Mouse (Mus musculus) heart, embryonic 11.5 days (tissue): ENCODE results near the gene Fndc3b. TPM values are rescaled to one million over a fixed set of nuclear protein-coding genes. Genes with fewer than 3 reads are reported as not detected.

Experiments used
- ATAC-seq: fragments of 200-750 bp; cut with Nextera tagmentation; replicated peaks from 2 replicates; pipeline ENCODE4 v1.8.0; 2017; ENCODE audit warnings: moderate library complexity; ENCODE audit not compliant: insufficient number of reproducible peaks, low FRiP score, low TSS enrichment
- H3K27ac ChIP-seq: fragments of 300-500 bp; sonication (generic); 2 replicates; pipeline ENCODE4 v1.5.1; 2014; ENCODE audit warnings: mild to moderate bottlenecking, low read depth, low read length
- H3K27me3 ChIP-seq: fragments of 300-500 bp; sonication (generic); 2 replicates; pipeline ENCODE4 v1.6.1; 2014; ENCODE audit warnings: mild to moderate bottlenecking, low read length, mixed read lengths; ENCODE audit not compliant: control insufficient read depth, insufficient read depth
- H3K36me3 ChIP-seq: fragments of 300-500 bp; sonication (generic); 2 replicates; pipeline ENCODE4 v1.6.1; 2014; ENCODE audit warnings: mild to moderate bottlenecking, low read length, moderate library complexity, mixed read lengths; ENCODE audit not compliant: control insufficient read depth, insufficient read depth
- H3K4me1 ChIP-seq: fragments of 300-500 bp; sonication (generic); 2 replicates; pipeline ENCODE4 v1.6.1; 2014; ENCODE audit warnings: low read length; ENCODE audit not compliant: control insufficient read depth, insufficient read depth
- H3K4me2 ChIP-seq: fragments of 300-500 bp; sonication (generic); 2 replicates; pipeline ENCODE4 v1.6.1; 2014; ENCODE audit warnings: mild to moderate bottlenecking, moderate library complexity
- H3K4me3 ChIP-seq: fragments of 300-500 bp; sonication (generic); 2 replicates; pipeline ENCODE4 v1.5.1; 2014; ENCODE audit warnings: low read depth, low read length
- H3K9ac ChIP-seq: fragments of 300-500 bp; sonication (generic); 2 replicates; pipeline ENCODE4 v1.6.1; 2014; ENCODE audit warnings: mild to moderate bottlenecking, low read depth, low read length, moderate library complexity
- H3K9me3 ChIP-seq: fragments of 300-500 bp; sonication (generic); replicated peaks from 2 replicates; pipeline ENCODE4 v1.6.1; 2016; ENCODE audit warnings: low read length; ENCODE audit not compliant: control insufficient read depth
- WGBS: fragments of 180-500 bp; shearing (Covaris S2); extraction: QIAGEN DNeasy Blood & Tissue Kit; methylation state at CpG from one replicate; pipeline ENCODE4 v1.1.7; 2014; ENCODE audit not compliant: insufficient replicate concordance; 5-methylcytosine and 5-hydroxymethylcytosine counted together
- polyA plus RNA-seq: library from polyadenylated mRNA; unstranded; fragments of >200 nt; fragmentation: Nextera tagmentation; extraction: Ambion mirVana; gene quantifications from 2 replicates; pipeline ENCODE4 v1.2.1, GENCODE M21; 2014

The Fndc3b gene
- polyA plus RNA-seq, 1 experiment from 2014 or later: 28.6 TPM

DNA sequence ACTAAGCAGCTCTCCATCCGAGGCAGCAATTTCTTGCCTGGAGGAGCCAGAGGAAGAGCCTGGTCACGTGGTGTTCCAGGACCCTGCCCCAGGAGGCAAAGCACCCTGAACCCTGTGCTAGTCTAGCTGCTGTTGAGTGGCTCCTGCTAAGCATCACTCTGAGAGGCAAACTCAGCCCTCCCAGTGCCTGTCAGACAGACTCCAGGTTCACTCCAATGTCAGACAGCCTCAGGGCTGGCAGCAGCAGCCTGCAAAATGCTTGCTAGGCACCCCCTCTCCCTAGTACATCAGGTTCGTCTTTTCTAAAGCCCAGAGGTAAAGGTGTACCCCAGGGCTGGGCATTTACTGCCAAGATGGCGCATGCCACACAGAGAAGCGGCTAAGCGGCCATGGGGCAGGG is 283.7 kb downstream of the Fndc3b start:
- 0 out of 2 replicates have a peak, but pooled peaks have one; percentile 4 for ATAC-seq
- WGBS: 82% methylated on average over 6 of the region's 6 CpGs
- peaks cover 12% of the 10 kb centered on the region for H3K36me3 ChIP-seq

DNA sequence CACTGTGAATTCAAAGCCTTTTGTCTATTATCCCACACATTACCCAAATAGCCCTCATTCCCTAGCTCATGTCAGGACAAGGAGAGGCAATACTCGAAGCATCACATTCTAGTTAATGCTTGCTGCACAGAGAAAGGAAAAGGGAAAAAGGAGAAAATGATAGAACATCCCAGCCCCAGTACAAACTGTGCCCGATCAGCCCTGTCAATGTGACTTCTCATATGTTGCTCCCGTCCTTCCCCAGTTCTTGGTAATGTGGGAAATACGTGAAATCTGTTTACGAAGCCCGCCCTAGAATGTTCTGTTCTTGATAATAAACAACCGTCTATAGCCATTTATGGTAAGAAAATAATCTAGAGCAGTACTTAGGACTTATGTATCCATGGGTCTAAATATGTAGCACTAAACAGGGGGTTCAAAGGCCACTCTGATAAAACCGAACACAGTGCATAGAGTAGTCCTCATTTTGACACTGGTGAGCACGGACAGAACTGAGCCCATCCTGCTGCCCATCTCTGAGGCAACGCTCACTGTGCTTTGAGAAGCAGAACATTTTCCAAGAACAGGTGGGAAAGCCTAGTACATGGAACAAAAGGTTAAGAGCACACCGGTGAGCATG is 286.9 kb downstream of the Fndc3b start:
- Histone ChIP-seq H3K27ac (no peak overlapping the region), H3K27me3 (no peaks in the 10 kb centered on the region), H3K36me3 (peaks cover 12% of the 10 kb centered on the region), H3K9me3 (no peaks in the 10 kb centered on the region), H3K4me2 (no peak overlapping the region), H3K9ac (no peak overlapping the region), H3K4me1 (no peaks in the 10 kb centered on the region), H3K4me3 (no peak overlapping the region)
- no peak for ATAC-seq
- WGBS: 86% methylated on average over 11 of the region's 11 CpGs

More for the DNA sequence above, 283.7 kb downstream of the Fndc3b start:
- Histone ChIP-seq H3K4me1 (peaks cover 2% of the 10 kb centered on the region; the same call in 1 of the 2 replicates), H3K4me3 (no peak overlapping the region), H3K9me3 (no peaks in the 10 kb centered on the region), H3K4me2 (no peak overlapping the region), H3K27me3 (no peaks in the 10 kb centered on the region), H3K27ac (no peak overlapping the region), H3K9ac (no peak overlapping the region)

DNA sequence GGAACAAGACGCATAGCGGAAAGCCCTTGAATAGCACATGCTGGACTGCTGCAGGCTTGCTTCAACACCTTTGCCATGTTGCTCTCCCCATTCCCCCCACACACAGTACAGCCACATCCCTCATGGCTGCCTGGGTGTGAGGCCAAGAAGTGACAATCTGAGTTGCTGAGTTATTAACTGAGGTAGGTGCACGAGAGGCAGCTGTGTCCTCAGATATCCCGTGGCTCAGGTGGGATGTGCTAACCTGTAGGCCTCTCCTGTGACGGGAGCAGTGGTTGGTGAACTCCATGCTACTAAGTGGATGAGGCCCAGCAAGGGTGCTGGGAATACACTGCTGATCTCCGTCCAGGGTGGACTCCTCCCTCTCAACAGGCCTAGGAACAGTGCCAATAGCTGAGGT is 288.6 kb downstream of the Fndc3b start:
- H3K4me2 ChIP-seq: no peak overlapping the region
- no peak overlapping the region for H3K27ac ChIP-seq
- WGBS: 82% methylated on average over 6 of the region's 6 CpGs
- no peak overlapping the region for H3K9ac ChIP-seq
- no peaks in the 10 kb centered on the region for H3K27me3 ChIP-seq
- peaks cover 20% of the 10 kb centered on the region for H3K36me3 ChIP-seq
- ATAC-seq: no peak
- no peak overlapping the region for H3K4me3 ChIP-seq
- no peaks in the 10 kb centered on the region for H3K4me1 ChIP-seq
- no peaks in the 10 kb centered on the region for H3K9me3 ChIP-seq

DNA sequence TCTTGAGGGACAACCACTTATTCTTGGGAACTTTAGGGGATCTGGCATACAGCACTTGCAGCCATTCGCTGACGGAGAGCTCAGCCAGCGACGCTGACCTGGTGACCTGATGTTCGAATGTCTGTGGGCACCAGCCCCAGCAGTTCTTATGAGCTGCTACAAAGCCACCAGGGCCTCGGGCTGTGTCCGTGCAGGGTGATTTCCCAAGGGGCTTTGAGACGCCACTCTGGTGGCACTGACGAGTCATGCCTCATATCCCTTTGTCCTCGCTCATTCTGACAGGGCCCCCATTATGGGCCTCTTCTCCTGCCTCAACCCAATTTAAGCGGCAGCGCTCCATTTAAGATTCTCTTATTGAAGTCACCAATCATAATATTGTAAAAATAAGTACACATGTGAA is 289.1 kb downstream of the Fndc3b start:
- Histone ChIP-seq H3K4me2 (no peak overlapping the region), H3K36me3 (peaks cover 20% of the 10 kb centered on the region), H3K27me3 (no peaks in the 10 kb centered on the region), H3K4me1 (no peaks in the 10 kb centered on the region), H3K9ac (no peak overlapping the region), H3K27ac (no peak overlapping the region), H3K4me3 (no peak overlapping the region), H3K9me3 (no peaks in the 10 kb centered on the region)
- 77% methylated on average over 12 of the region's 12 CpGs for WGBS
- ATAC-seq: no peak

DNA sequence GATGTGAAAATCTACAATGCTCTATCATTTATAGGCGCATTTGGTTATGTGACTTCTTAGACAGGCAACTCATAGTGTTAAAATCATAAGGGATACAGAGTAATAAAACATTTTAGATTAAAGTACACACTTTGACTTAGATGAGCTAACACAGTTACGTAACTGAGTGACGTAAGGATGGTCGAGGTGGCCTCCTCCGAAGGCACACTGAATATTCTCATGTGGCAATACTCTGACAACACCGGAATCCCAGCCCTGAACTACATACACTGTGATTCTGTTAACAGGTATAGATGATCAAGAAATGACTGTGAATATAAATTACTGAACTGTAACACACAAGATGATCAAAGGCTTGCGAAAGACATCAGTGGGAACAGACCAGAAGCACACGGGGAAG is 292.5 kb downstream of the Fndc3b start:
- H3K4me2 ChIP-seq: no peak overlapping the region
- H3K9ac ChIP-seq: no peak overlapping the region
- H3K4me1 ChIP-seq: no peaks in the 10 kb centered on the region
- no peaks in the 10 kb centered on the region for H3K27me3 ChIP-seq
- ATAC-seq: no peak
- H3K9me3 ChIP-seq: no peaks in the 10 kb centered on the region
- peaks cover 12% of the 10 kb centered on the region for H3K36me3 ChIP-seq
- H3K27ac ChIP-seq: no peak overlapping the region
- WGBS: 94% methylated on average over 8 of the region's 8 CpGs
- no peak overlapping the region for H3K4me3 ChIP-seq

DNA sequence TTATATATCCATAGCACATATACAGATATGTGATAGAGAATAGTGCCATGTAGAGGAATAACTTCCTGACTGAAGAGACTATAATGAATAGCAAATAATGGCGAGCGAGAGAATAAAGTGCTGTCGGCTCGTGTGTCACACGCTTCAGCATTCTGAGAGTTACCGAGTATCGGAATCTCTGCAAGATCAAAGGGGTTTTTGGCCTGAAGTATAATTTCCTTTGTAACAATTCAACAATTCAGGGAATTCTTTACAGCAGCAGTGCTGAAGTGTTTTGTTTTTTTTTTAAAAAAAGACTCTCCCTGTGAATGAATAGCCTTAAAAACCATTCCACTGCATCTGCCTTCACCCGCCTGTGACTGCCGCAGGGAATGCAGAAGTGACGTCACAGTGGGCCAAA is 294.3 kb downstream of the Fndc3b start:
- no peak overlapping the region for H3K27ac ChIP-seq
- H3K9ac ChIP-seq: no peak overlapping the region
- no peaks in the 10 kb centered on the region for H3K9me3 ChIP-seq
- peaks cover 8% of the 10 kb centered on the region for H3K36me3 ChIP-seq
- H3K4me2 ChIP-seq: no peak overlapping the region
- WGBS: 86% methylated on average over 10 of the region's 10 CpGs
- no peaks in the 10 kb centered on the region for H3K4me1 ChIP-seq
- H3K4me3 ChIP-seq: no peak overlapping the region
- H3K27me3 ChIP-seq: no peaks in the 10 kb centered on the region
- ATAC-seq: no peak

DNA sequence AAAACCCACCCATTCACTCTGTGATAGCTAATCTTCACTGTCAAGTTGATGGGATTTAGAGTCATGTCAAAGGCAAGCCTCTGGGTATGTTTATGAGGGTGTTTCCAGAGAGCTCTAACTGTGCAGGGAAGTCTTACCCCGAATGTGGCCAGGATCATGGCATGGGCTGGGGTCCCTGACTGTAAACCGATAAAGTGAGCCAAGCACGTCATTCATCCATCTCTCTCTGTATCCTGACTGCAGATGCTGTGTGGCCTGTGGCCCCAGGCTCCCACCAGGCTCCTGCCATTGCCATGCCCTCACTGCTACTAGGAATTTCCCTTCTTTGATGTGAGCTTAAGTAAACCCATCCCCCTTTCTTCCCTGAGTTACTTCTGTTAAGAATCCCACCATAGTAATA is 297.5 kb downstream of the Fndc3b start:
- no peak for ATAC-seq

DNA sequence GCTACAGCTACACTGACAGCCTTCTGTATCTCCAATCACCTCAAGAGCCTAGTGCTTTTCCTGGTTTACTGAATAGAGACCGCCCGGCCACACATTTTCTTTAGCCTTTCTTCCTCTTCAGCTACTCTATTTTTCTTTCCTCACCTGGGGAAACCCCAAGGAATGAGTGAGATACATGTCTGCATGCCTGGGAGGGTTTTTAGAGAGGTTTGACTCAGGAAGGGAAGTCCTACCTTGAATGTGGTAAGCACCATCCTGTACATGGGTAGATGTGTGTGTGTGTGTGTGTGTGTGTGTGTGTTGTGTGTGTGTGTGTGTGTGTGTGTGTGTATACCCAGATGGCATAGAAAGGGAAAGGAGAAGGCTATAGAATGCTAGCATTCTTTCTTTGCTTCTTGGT is 299.8 kb downstream of the Fndc3b start:
- no peaks in the 10 kb centered on the region for H3K27me3 ChIP-seq
- no peak overlapping the region for H3K27ac ChIP-seq
- H3K9me3 ChIP-seq: no peaks in the 10 kb centered on the region
- no peak overlapping the region for H3K9ac ChIP-seq
- no peak for ATAC-seq
- no peaks in the 10 kb centered on the region; the same call in 1 of the 2 replicates for H3K36me3 ChIP-seq
- 80% methylated on average over 2 of the region's 2 CpGs for WGBS
- H3K4me2 ChIP-seq: no peak overlapping the region
- H3K4me3 ChIP-seq: no peak overlapping the region
- H3K4me1 ChIP-seq: no peaks in the 10 kb centered on the region

More for the DNA sequence above, 297.5 kb downstream of the Fndc3b start:
- Histone ChIP-seq H3K9ac (no peak overlapping the region), H3K9me3 (no peaks in the 10 kb centered on the region), H3K27me3 (no peaks in the 10 kb centered on the region), H3K4me1 (no peaks in the 10 kb centered on the region), H3K27ac (no peak overlapping the region), H3K4me3 (no peak overlapping the region), H3K36me3 (peaks cover 3% of the 10 kb centered on the region), H3K4me2 (no peak overlapping the region)
- 73% methylated on average over 3 of the region's 3 CpGs for WGBS

DNA sequence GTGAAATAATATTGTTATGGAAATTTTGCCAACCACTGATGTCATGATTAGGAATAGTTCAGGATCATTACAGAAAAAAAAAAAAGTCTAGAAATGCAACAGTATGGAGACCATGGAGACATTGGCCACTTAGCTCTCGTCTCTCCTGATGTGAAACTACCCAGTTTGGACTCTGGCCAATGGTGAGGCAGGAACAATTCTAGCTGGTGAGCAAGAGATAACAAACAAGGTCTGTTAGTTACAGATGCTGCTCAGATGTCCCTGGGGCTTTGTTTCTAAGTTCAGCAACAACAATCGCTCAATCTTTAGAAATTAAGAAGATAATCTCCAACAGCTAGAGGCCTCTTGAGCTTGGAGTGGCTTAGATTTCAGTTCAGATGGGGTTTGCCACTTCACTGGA is 302.5 kb downstream of the Fndc3b start:
- Histone ChIP-seq H3K27me3 (no peaks in the 10 kb centered on the region), H3K4me1 (no peaks in the 10 kb centered on the region), H3K9me3 (no peaks in the 10 kb centered on the region), H3K27ac (no peak overlapping the region), H3K36me3 (no peaks in the 10 kb centered on the region), H3K9ac (no peak overlapping the region), H3K4me2 (no peak overlapping the region), H3K4me3 (no peak overlapping the region)
- ATAC-seq: no peak
- 42% methylated on average over 2 of the region's 2 CpGs for WGBS
